Mouse (Mus musculus) neural tube, embryonic 11.5 days (tissue): ENCODE data around the gene Thy1. TPM values are rescaled to one million over a fixed set of nuclear protein-coding genes. Genes with fewer than 3 reads are reported as not detected.

Experiments
- ATAC-seq: fragments of 200-750 bp; cut with Nextera tagmentation; 2 replicates; pipeline ENCODE4 v1.8.0; 2017; ENCODE audit warnings: moderate number of reproducible peaks, mild to moderate bottlenecking, moderate TSS enrichment, moderate library complexity; ENCODE audit not compliant: insufficient read depth, low FRiP score, low TSS enrichment
- DNase-seq: peaks from one replicate; pipeline ENCODE4 v3.0.0-alpha.2; 2015; ENCODE audit warnings: low spot score
- H3K27ac ChIP-seq: fragments of 300-500 bp; sonication (generic); 2 replicates; pipeline ENCODE4 v1.5.1; 2014; ENCODE audit warnings: low read depth, mild to moderate bottlenecking, low read length
- H3K27me3 ChIP-seq: fragments of 300-500 bp; sonication (generic); 2 replicates; pipeline ENCODE4 v1.6.1; 2014; ENCODE audit warnings: mild to moderate bottlenecking, low read length, mixed read lengths; ENCODE audit not compliant: control insufficient read depth, insufficient read depth
- H3K36me3 ChIP-seq: fragments of 300-500 bp; sonication (generic); 2 replicates; pipeline ENCODE4 v1.6.1; 2014; ENCODE audit warnings: mild to moderate bottlenecking, low read length, moderate library complexity, mixed read lengths; ENCODE audit not compliant: control insufficient read depth, insufficient read depth
- H3K4me1 ChIP-seq: fragments of 300-500 bp; sonication (generic); 2 replicates; pipeline ENCODE4 v1.6.1; 2014; ENCODE audit warnings: low read length, mixed read lengths; ENCODE audit not compliant: control insufficient read depth, insufficient read depth
- H3K4me2 ChIP-seq: fragments of 300-500 bp; sonication (generic); 2 replicates; pipeline ENCODE4 v1.6.1; 2014; ENCODE audit warnings: low read depth, mild to moderate bottlenecking, moderate library complexity
- H3K4me3 ChIP-seq: fragments of 300-500 bp; sonication (generic); 2 replicates; pipeline ENCODE4 v1.5.1; 2014; ENCODE audit warnings: low read depth, low read length
- H3K9ac ChIP-seq: fragments of 300-500 bp; sonication (generic); 2 replicates; pipeline ENCODE4 v1.6.1; 2014; ENCODE audit warnings: mild to moderate bottlenecking, low read length
- H3K9me3 ChIP-seq: fragments of 300-500 bp; sonication (generic); 2 replicates; pipeline ENCODE4 v1.6.1; 2016; ENCODE audit warnings: low read length; ENCODE audit not compliant: control insufficient read depth
- WGBS: fragments of 180-500 bp; shearing (Covaris S2); extraction: QIAGEN DNeasy Blood & Tissue Kit; methylation state at CpG from one replicate; pipeline ENCODE4 v1.1.7; 2014; 5-methylcytosine and 5-hydroxymethylcytosine counted together
- polyA plus RNA-seq: library from polyadenylated mRNA; unstranded; fragments of >200 nt; fragmentation: Nextera tagmentation; extraction: Ambion mirVana; gene quantifications from 2 replicates; pipeline ENCODE4 v1.2.1, GENCODE M21; 2014

Gene Thy1
- polyA plus RNA-seq, 1 experiment from 2014 or later, result not detected

GRCm38 (mm10) chr9:44067960-44068330 is 24.8 kb downstream of the Thy1 start:
- Histone ChIP-seq H3K9me3 (no peaks in the 10 kb centered on the region), H3K4me3 (no peak overlapping the region), H3K36me3 (no peaks in the 10 kb centered on the region), H3K27ac (no peak overlapping the region), H3K4me2 (no peak overlapping the region), H3K4me1 (peaks cover 26% of the 10 kb centered on the region), H3K9ac (no peak overlapping the region), H3K27me3 (no peaks in the 10 kb centered on the region)
- 82% methylated on average over 6 of the region's 6 CpGs for WGBS
- ATAC-seq, result no peak
- DNase-seq, result no peak

- H3K4me2 ChIP-seq, result no peak overlapping the region
- H3K36me3 ChIP-seq, result no peaks in the 10 kb centered on the region
- H3K4me3 ChIP-seq, result no peak overlapping the region
- H3K4me1 ChIP-seq, result peaks cover 30% of the 10 kb centered on the region
- ATAC-seq, result no peak
- 32% methylated on average over 7 of the region's 7 CpGs for WGBS
- H3K9ac ChIP-seq, result no peak overlapping the region
- no peak overlapping the region for H3K27ac ChIP-seq
- no peaks in the 10 kb centered on the region for H3K9me3 ChIP-seq
- no peak for DNase-seq
- H3K27me3 ChIP-seq, result no peaks in the 10 kb centered on the region
Measured at GRCm38 (mm10) chr9:44069252-44069651, 26.1 kb downstream of the Thy1 start.

- Histone ChIP-seq H3K4me2 (no peak overlapping the region), H3K9ac (no peak overlapping the region), H3K4me3 (no peak overlapping the region), H3K27me3 (no peaks in the 10 kb centered on the region), H3K4me1 (peaks cover 30% of the 10 kb centered on the region), H3K27ac (no peak overlapping the region), H3K36me3 (no peaks in the 10 kb centered on the region), H3K9me3 (no peaks in the 10 kb centered on the region)
- no peak for DNase-seq
- 68% methylated on average over 14 of the region's 14 CpGs for WGBS
- ATAC-seq, result no peak
Measured at GRCm38 (mm10) chr9:44070113-44070843, 27.1 kb downstream of the Thy1 start.

- DNase-seq, result no peak
- peaks cover 30% of the 10 kb centered on the region for H3K4me1 ChIP-seq
Measured at GRCm38 (mm10) chr9:44070844-44071231, 27.7 kb downstream of the Thy1 start.

DNA sequence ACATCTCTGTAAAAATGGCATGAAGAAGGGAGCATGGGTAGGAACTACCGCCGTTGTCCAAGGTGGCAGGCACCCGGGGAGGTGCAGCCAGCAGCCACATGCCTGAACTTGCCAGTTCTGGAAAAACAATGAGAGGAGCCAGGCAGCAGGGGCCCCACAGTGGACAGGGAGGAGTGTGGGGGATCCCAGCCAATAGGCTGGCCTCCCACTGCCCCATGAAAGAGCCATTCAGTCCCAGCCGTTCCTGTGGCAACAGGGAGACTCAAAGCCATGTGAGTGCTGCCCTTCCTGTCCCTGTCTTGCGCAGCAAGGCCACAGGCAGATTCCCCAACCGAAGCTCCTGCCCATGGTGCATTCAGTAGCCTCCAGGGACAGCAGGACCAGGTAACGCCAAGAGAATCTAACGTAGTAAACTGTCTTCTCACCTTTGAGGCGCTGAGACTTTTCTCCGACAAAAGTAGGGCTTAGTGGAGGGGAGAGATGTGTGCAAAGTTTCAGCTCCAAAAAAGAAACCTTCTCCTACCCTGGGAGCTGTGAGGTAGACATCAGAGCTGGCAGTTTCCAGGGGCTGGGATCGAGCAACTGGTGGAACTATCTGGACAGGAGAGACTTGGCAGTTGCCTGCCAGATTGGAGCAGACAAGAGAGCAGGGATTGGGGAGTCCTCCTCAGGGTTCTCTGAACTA is 28.9 kb downstream of the Thy1 start:
- WGBS, result 20% methylated on average over 11 of the region's 11 CpGs
- H3K4me2 ChIP-seq, result peak overlapping the region; percentile 34
- peak; percentile 53; the same call in 1 of the 2 replicates for ATAC-seq
- peak overlapping the region; percentile 75 for H3K27ac ChIP-seq
- peaks cover 28% of the 10 kb centered on the region for H3K4me1 ChIP-seq
- no peaks in the 10 kb centered on the region for H3K36me3 ChIP-seq
- DNase-seq, result peak; percentile 75
- H3K4me3 ChIP-seq, result no peak overlapping the region
- no peaks in the 10 kb centered on the region for H3K9me3 ChIP-seq
- H3K9ac ChIP-seq, result no peak overlapping the region; the same call in 1 of the 2 replicates
- no peaks in the 10 kb centered on the region for H3K27me3 ChIP-seq

More at GRCm38 (mm10) chr9:44070844-44071231, 27.7 kb downstream of the Thy1 start:
- no peaks in the 10 kb centered on the region for H3K9me3 ChIP-seq
- H3K36me3 ChIP-seq, result no peaks in the 10 kb centered on the region
- no peak overlapping the region for H3K9ac ChIP-seq
- ATAC-seq, result no peak
- H3K27ac ChIP-seq, result no peak overlapping the region
- no peak overlapping the region for H3K4me3 ChIP-seq
- no peaks in the 10 kb centered on the region for H3K27me3 ChIP-seq
- 31% methylated on average over 8 of the region's 8 CpGs for WGBS
- H3K4me2 ChIP-seq, result no peak overlapping the region

GRCm38 (mm10) chr9:44072599-44072915 is 29.4 kb downstream of the Thy1 start:
- peaks cover 25% of the 10 kb centered on the region for H3K4me1 ChIP-seq
- peak; percentile 62 for DNase-seq
- ATAC-seq, result peak; percentile 65
- no peak overlapping the region for H3K4me3 ChIP-seq
- H3K36me3 ChIP-seq, result no peaks in the 10 kb centered on the region
- H3K9me3 ChIP-seq, result no peaks in the 10 kb centered on the region
- no peaks in the 10 kb centered on the region for H3K27me3 ChIP-seq
- peak overlapping the region; percentile 75 for H3K27ac ChIP-seq
- 10% methylated on average over 4 of the region's 4 CpGs for whole genome bisulfite sequencing
- H3K4me2 ChIP-seq, result peak overlapping the region; percentile 34
- H3K9ac ChIP-seq, result no peak overlapping the region

- WGBS, result 55% methylated on average over 5 of the region's 5 CpGs
- peak overlapping the region; percentile 21 for H3K27ac ChIP-seq
- no peak for ATAC-seq
- H3K36me3 ChIP-seq, result no peaks in the 10 kb centered on the region
- H3K9ac ChIP-seq, result no peak overlapping the region; the same call in 1 of the 2 replicates
- H3K4me3 ChIP-seq, result no peak overlapping the region
- peak overlapping the region; percentile 34 for H3K4me2 ChIP-seq
- no peaks in the 10 kb centered on the region for H3K27me3 ChIP-seq
- no peaks in the 10 kb centered on the region for H3K9me3 ChIP-seq
- no peak for DNase-seq
- peaks cover 25% of the 10 kb centered on the region for H3K4me1 ChIP-seq
Measured at GRCm38 (mm10) chr9:44073115-44073514, 29.9 kb downstream of the Thy1 start.

GRCm38 (mm10) chr9:44074395-44075275 is 31.5 kb downstream of the Thy1 start:
- Histone ChIP-seq H3K9ac (no peak overlapping the region), H3K36me3 (no peaks in the 10 kb centered on the region), H3K4me2 (no peak overlapping the region), H3K9me3 (no peaks in the 10 kb centered on the region), H3K27me3 (no peaks in the 10 kb centered on the region), H3K4me1 (peaks cover 25% of the 10 kb centered on the region), H3K27ac (no peak overlapping the region), H3K4me3 (no peak overlapping the region)
- WGBS, result 60% methylated on average over 9 of the region's 9 CpGs
- ATAC-seq (no peak), DNase-seq (no peak)
